Mouse (Mus musculus) fibroblast of lung, adult 2 months (primary cell): Measurements from ENCODE around the gene Hoxa10.

Experiments
- DNase-seq: peaks from one replicate; pipeline ENCODE4 v3.0.0-alpha.2; 2011; ENCODE audit warnings: low read depth

The Hoxa10 gene

GRCm38 (mm10) chr6:52204050-52204752 lies 36.5 kb downstream of the Hoxa10 start, which contains the start of gene Hoxa5:
TSS of gene Hoxa5 (minus strand) at chr6:52204587.
- DNase-seq: peak; percentile 66

- no peak for DNase-seq
These were observed 37.1 kb downstream of the Hoxa10 start for GRCm38 (mm10) chr6:52203371-52204049.

GRCm38 (mm10) chr6:52203121-52203370 lies 37.6 kb downstream of the Hoxa10 start:
- DNase-seq: no peak

GRCm38 (mm10) chr6:52202362-52203120 lies 38.1 kb downstream of the Hoxa10 start:
- no peak for DNase-seq

GRCm38 (mm10) chr6:52201269-52201668 lies 39.4 kb downstream of the Hoxa10 start:
- DNase-seq: no peak

- DNase-seq: no peak
These were observed 39.9 kb downstream of the Hoxa10 start for GRCm38 (mm10) chr6:52200751-52201250.

GRCm38 (mm10) chr6:52200073-52200750 lies 40.4 kb downstream of the Hoxa10 start:
- DNase-seq: no peak

GRCm38 (mm10) chr6:52197271-52197670 lies 43.4 kb downstream of the Hoxa10 start:
- DNase-seq: no peak

- no peak for DNase-seq
These were observed 43.8 kb downstream of the Hoxa10 start for GRCm38 (mm10) chr6:52196811-52197210.

GRCm38 (mm10) chr6:52194690-52195089 lies 46.0 kb downstream of the Hoxa10 start:
- no peak for DNase-seq

- DNase-seq: no peak
These were observed 48.6 kb downstream of the Hoxa10 start for GRCm38 (mm10) chr6:52191860-52192550.

- DNase-seq: no peak
These were observed 49.5 kb downstream of the Hoxa10 start, which contains the start of gene Hoxa4 for GRCm38 (mm10) chr6:52190906-52191810. TSS of gene Hoxa4 (minus strand) at chr6:52191753.

GRCm38 (mm10) chr6:52190410-52190809 lies 50.2 kb downstream of the Hoxa10 start:
- DNase-seq: peak; percentile 27

- DNase-seq: no peak
These were observed 50.7 kb downstream of the Hoxa10 start for GRCm38 (mm10) chr6:52189909-52190308.

- no peak for DNase-seq
These were observed 51.5 kb downstream of the Hoxa10 start for GRCm38 (mm10) chr6:52189172-52189591.

GRCm38 (mm10) chr6:52186500-52186899 lies 54.2 kb downstream of the Hoxa10 start:
- DNase-seq: no peak

GRCm38 (mm10) chr6:52185834-52186233 lies 54.8 kb downstream of the Hoxa10 start:
- no peak for DNase-seq

GRCm38 (mm10) chr6:52185222-52185621 lies 55.4 kb downstream of the Hoxa10 start:
- no peak for DNase-seq

GRCm38 (mm10) chr6:52184668-52185067 lies 56.0 kb downstream of the Hoxa10 start:
- DNase-seq: no peak

- no peak for DNase-seq
These were observed 57.2 kb downstream of the Hoxa10 start for GRCm38 (mm10) chr6:52183311-52184080.
